ENCODE assay signal across 16 mouse cellular contexts in the genomic region with DNA sequence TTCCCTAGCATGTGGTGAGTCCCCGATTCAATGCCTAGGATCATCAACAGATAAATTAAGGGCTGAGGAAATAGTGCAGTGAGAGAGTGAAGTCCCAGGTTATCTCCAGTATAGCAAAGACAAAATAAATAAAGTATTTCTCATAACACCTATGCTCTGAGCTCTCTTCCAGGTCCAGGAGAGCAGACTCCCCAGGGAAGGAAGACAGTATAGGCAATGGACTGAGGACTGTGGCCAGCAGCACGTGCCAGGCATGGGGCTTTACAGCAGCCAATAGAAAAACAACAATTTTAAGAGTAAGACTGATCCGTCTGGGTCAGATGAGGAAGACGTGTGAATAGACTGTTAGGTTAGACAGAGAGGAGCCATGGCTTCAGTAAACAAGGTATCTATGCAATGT.
"Had no signal": no experiment of that assay in that cellular context is flagged by ENCODE, and none has a peak within 500 bp of the region (broad histone marks: within the 10 kb centered on the region; RNA-seq: fewer than 3 reads in every experiment).

No protein-coding gene starts in this region.

- H3K27me3 ChIP-seq: neural tube, embryonic 13.5 days; neural tube, embryonic 15.5 days; stomach, embryonic 15.5 days had no signal

- H3K9ac ChIP-seq: neural tube, embryonic 13.5 days; neural tube, embryonic 15.5 days; stomach, embryonic 15.5 days had no signal

- H3K4me2 ChIP-seq: neural tube, embryonic 13.5 days; neural tube, embryonic 15.5 days; stomach, embryonic 15.5 days had no signal

- H3K4me1 ChIP-seq: neural tube, embryonic 15.5 days; stomach, embryonic 15.5 days had no signal

- H3K27ac ChIP-seq: neural tube, embryonic 13.5 days; neural tube, embryonic 15.5 days; stomach, embryonic 15.5 days; stomach, postnatal 0 days had no signal

- DNase-seq: retina, postnatal 1 day; right cerebral cortex, adult 18-20 months; right cerebral cortex, postnatal 14 days; right cerebral cortex, postnatal 25 days; right cerebral cortex, postnatal 4 days; spleen, adult 18-20 months; thymus, adult 18-20 months; thymus, adult 2 months; thymus, postnatal 14 days; thymus, postnatal 25 days; thymus, postnatal 36 days; thymus, postnatal 4 days had no signal

- H3K36me3 ChIP-seq: stomach, embryonic 15.5 days had no signal

- H3K4me3 ChIP-seq: neural tube, embryonic 13.5 days; neural tube, embryonic 15.5 days; stomach, embryonic 15.5 days had no signal

- H3K9me3 ChIP-seq: neural tube, embryonic 13.5 days; neural tube, embryonic 15.5 days; stomach, embryonic 15.5 days had no signal
